Comparison of ENCODE assay signal across 12 mouse cellular contexts in the genomic region with DNA sequence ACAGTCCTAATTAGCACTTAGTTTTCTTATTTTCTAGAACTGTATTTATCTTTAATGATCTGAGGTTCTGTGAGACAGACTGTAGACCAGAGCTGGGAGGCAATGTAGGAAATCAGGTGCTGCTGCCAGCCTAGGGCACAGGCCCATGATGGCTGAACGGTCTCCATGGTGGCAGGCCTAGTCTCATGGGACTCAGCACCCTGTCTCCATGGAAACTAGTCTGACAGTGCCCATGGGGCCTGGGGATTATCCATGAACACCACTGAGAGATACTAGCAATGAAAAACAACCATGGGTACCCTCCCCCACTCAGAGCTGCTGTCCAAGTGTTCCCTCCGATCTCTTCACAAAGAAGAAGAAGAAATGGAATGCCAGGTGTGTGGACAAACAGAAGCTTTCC. TPM values are rescaled to one million over a fixed set of nuclear protein-coding genes. Genes with fewer than 3 reads are reported as not detected.
DNase-seq lines count a peak whose midpoint lies in the region; ATAC-seq lines count a peak whose summit lies in the region.
"Had no signal": no experiment of that assay in that cellular context is flagged by ENCODE, and none has a peak within 500 bp of the region (broad histone marks: within the 10 kb centered on the region; RNA-seq: fewer than 3 reads in every experiment).

No protein-coding gene starts in this region.

- no peak overlapping the region for H3K4me2 ChIP-seq in neural tube, embryonic 12.5 days (replicated peaks)
- no peak overlapping the region for H3K4me2 ChIP-seq in neural tube, embryonic 15.5 days
- H3K4me2 ChIP-seq in embryonic facial prominence, embryonic 14.5 days (ENCODE audit: low read depth, low read length): no peak overlapping the region
- H3K4me2 ChIP-seq in kidney, embryonic 16.5 days (replicated peaks; ENCODE audit: low read depth, low read length): no peak overlapping the region
- H3K4me2 ChIP-seq: heart, embryonic 11.5 days had no signal

- peaks cover 19% of the 10 kb centered on the region for H3K4me1 ChIP-seq in neural tube, embryonic 12.5 days
- peaks cover 36% of the 10 kb centered on the region for H3K4me1 ChIP-seq in neural tube, embryonic 15.5 days
- H3K4me1 ChIP-seq in embryonic facial prominence, embryonic 14.5 days (ENCODE audit: control insufficient read depth, insufficient read depth, low read length): 0 out of 2 replicates have a peak, but pooled peaks cover 4% of the 10 kb centered on the region
- peaks cover 32% of the 10 kb centered on the region for H3K4me1 ChIP-seq in midbrain, embryonic 10.5 days
- peaks cover 41% of the 10 kb centered on the region for H3K4me1 ChIP-seq in kidney, embryonic 16.5 days (ENCODE audit: insufficient read depth, low read length)

- peak; percentile 63; the same call in 1 of the 2 replicates for ATAC-seq in neural tube, embryonic 12.5 days (ENCODE audit: low FRiP score, low read depth)
- no peak for ATAC-seq in neural tube, embryonic 15.5 days (ENCODE audit: low FRiP score)
- ATAC-seq in embryonic facial prominence, embryonic 14.5 days (ENCODE audit: low read depth): peak; percentile 75
- no peak for ATAC-seq in kidney, embryonic 16.5 days (ENCODE audit: low FRiP score, low TSS enrichment)

- H3K27ac ChIP-seq in neural tube, embryonic 12.5 days: no peak overlapping the region
- no peak overlapping the region for H3K27ac ChIP-seq in neural tube, embryonic 15.5 days (replicated peaks)
- H3K27ac ChIP-seq in embryonic facial prominence, embryonic 14.5 days (replicated peaks; ENCODE audit: low read depth, low read length): no peak overlapping the region
- peak overlapping the region; percentile 47; the same call in 1 of the 2 replicates for H3K27ac ChIP-seq in midbrain, embryonic 10.5 days (replicated peaks)
- H3K27ac ChIP-seq in kidney, embryonic 16.5 days (ENCODE audit: low read length): no peak overlapping the region

- H3K4me3 ChIP-seq in neural tube, embryonic 12.5 days: no peak overlapping the region
- no peak overlapping the region for H3K4me3 ChIP-seq in neural tube, embryonic 15.5 days (replicated peaks)
- H3K4me3 ChIP-seq in embryonic facial prominence, embryonic 14.5 days (ENCODE audit: low read depth, low read length): no peak overlapping the region
- H3K4me3 ChIP-seq in midbrain, embryonic 10.5 days: no peak overlapping the region
- no peak overlapping the region for H3K4me3 ChIP-seq in kidney, embryonic 16.5 days (ENCODE audit: low read length)
- H3K4me3 ChIP-seq: megakaryocyte, embryonic 14.5 days had no signal

- H3K9me3 ChIP-seq in neural tube, embryonic 12.5 days: no peaks in the 10 kb centered on the region
- H3K9me3 ChIP-seq in neural tube, embryonic 15.5 days (replicated peaks): no peaks in the 10 kb centered on the region
- H3K9me3 ChIP-seq in embryonic facial prominence, embryonic 14.5 days (ENCODE audit: control insufficient read depth, low read length): no peaks in the 10 kb centered on the region
- no peaks in the 10 kb centered on the region for H3K9me3 ChIP-seq in midbrain, embryonic 10.5 days (replicated peaks)
- H3K9me3 ChIP-seq in kidney, embryonic 16.5 days (ENCODE audit: low read length): no peaks in the 10 kb centered on the region
- H3K9me3 ChIP-seq: megakaryocyte, embryonic 14.5 days had no signal

- H3K36me3 ChIP-seq in neural tube, embryonic 12.5 days: no peaks in the 10 kb centered on the region
- no peaks in the 10 kb centered on the region for H3K36me3 ChIP-seq in neural tube, embryonic 15.5 days
- no peaks in the 10 kb centered on the region for H3K36me3 ChIP-seq in embryonic facial prominence, embryonic 14.5 days (ENCODE audit: control insufficient read depth, insufficient read depth, low read length)
- H3K36me3 ChIP-seq in midbrain, embryonic 10.5 days: no peaks in the 10 kb centered on the region
- H3K36me3 ChIP-seq in kidney, embryonic 16.5 days (ENCODE audit: insufficient read depth, low read length): no peaks in the 10 kb centered on the region

- WGBS in neural tube, embryonic 12.5 days: 59% methylated on average over 2 of the region's 2 CpGs
- WGBS in neural tube, embryonic 15.5 days: 39% methylated on average over 2 of the region's 2 CpGs
- WGBS in embryonic facial prominence, embryonic 14.5 days: 67% methylated on average over 2 of the region's 2 CpGs
- 62% methylated on average over 2 of the region's 2 CpGs for WGBS in midbrain, embryonic 10.5 days
- 61% methylated on average over 2 of the region's 2 CpGs for WGBS in kidney, embryonic 16.5 days

- peak; percentile 27 for DNase-seq in embryonic facial prominence, embryonic 14.5 days (ENCODE audit: low spot score)
- DNase-seq in midbrain, embryonic 10.5 days (ENCODE audit: low spot score): no peak
- DNase-seq in retina, postnatal 1 day: peak; percentile 62
- DNase-seq in gastrocnemius, adult 18-20 months (ENCODE audit: low spot score): no peak
- DNase-seq: gastrocnemius, postnatal 25 days; kidney, adult 8-10 months; thymus, adult 18-20 months had no signal

- H3K9ac ChIP-seq in neural tube, embryonic 12.5 days: no peak overlapping the region
- no peak overlapping the region for H3K9ac ChIP-seq in neural tube, embryonic 15.5 days (replicated peaks)
- H3K9ac ChIP-seq in embryonic facial prominence, embryonic 14.5 days (ENCODE audit: low read depth, low read length): no peak overlapping the region
- no peak overlapping the region for H3K9ac ChIP-seq in kidney, embryonic 16.5 days (replicated peaks; ENCODE audit: low read length)

- no peaks in the 10 kb centered on the region for H3K27me3 ChIP-seq in neural tube, embryonic 12.5 days (replicated peaks)
- H3K27me3 ChIP-seq in neural tube, embryonic 15.5 days (replicated peaks): no peaks in the 10 kb centered on the region
- H3K27me3 ChIP-seq in embryonic facial prominence, embryonic 14.5 days (replicated peaks; ENCODE audit: control insufficient read depth, insufficient read depth, low read length): no peaks in the 10 kb centered on the region
- H3K27me3 ChIP-seq in midbrain, embryonic 10.5 days (ENCODE audit: low read depth, poor library complexity, severe bottlenecking): no peaks in the 10 kb centered on the region
- no peaks in the 10 kb centered on the region for H3K27me3 ChIP-seq in kidney, embryonic 16.5 days (ENCODE audit: insufficient read depth, low read length)
- H3K27me3 ChIP-seq: megakaryocyte, embryonic 14.5 days had no signal

RNA-seq across cellular contexts. Expression of a gene that starts 29.1 kb away (rescaled TPM):
- polyA plus RNA-seq in neural tube, embryonic 12.5 days (2016; fragmentation: Nextera tagmentation; extraction: Ambion mirVana): 116 and 122 TPM in 2 replicates
- 106 TPM in 2 replicates for polyA plus RNA-seq in neural tube, embryonic 15.5 days (2015; fragmentation: Nextera tagmentation; extraction: Ambion mirVana)
- 96.2 and 101 TPM in 2 replicates for polyA plus RNA-seq in embryonic facial prominence, embryonic 14.5 days (2014; fragmentation: Nextera tagmentation; extraction: Ambion mirVana)
- polyA plus RNA-seq in midbrain, embryonic 10.5 days (2016; fragmentation: Nextera tagmentation; extraction: Ambion mirVana): 111 and 113 TPM in 2 replicates
- total RNA-seq in gastrocnemius, adult 18-20 months (2021): 10 to 100 TPM; 43.7 to 43.9 TPM
- 93.6 and 95.2 TPM in 2 replicates for polyA plus RNA-seq in kidney, embryonic 16.5 days (2015; fragmentation: Nextera tagmentation; extraction: Ambion mirVana)

RNA-seq across cellular contexts. Expression of a gene that starts 29.4 kb away (rescaled TPM):
- 36.8 and 37.0 TPM in 2 replicates for polyA plus RNA-seq in neural tube, embryonic 12.5 days (2016; fragmentation: Nextera tagmentation; extraction: Ambion mirVana)
- polyA plus RNA-seq in neural tube, embryonic 15.5 days (2015; fragmentation: Nextera tagmentation; extraction: Ambion mirVana): 45.4 and 47.3 TPM in 2 replicates
- polyA plus RNA-seq in embryonic facial prominence, embryonic 14.5 days (2014; fragmentation: Nextera tagmentation; extraction: Ambion mirVana): 36.5 and 37.8 TPM in 2 replicates
- polyA plus RNA-seq in midbrain, embryonic 10.5 days (2016; fragmentation: Nextera tagmentation; extraction: Ambion mirVana): 34.4 and 35.5 TPM in 2 replicates
- total RNA-seq in gastrocnemius, adult 18-20 months (2021): 10 to 100 TPM; 14.2 to 15.3 TPM
- polyA plus RNA-seq in kidney, embryonic 16.5 days (2015; fragmentation: Nextera tagmentation; extraction: Ambion mirVana): 56.3 and 58.0 TPM in 2 replicates

Comparison
In these comparisons a context has a peak if more than half of its experiments do, and no peak if none do; other contexts are left out.
1. ATAC-seq: peak in neural tube, embryonic 12.5 days (single experiment) and embryonic facial prominence, embryonic 14.5 days (single experiment); none in neural tube, embryonic 15.5 days (single experiment) and kidney, embryonic 16.5 days (single experiment).
2. DNase-seq: peak in embryonic facial prominence, embryonic 14.5 days (single experiment) and retina, postnatal 1 day (single experiment); none in midbrain, embryonic 10.5 days (single experiment) and gastrocnemius, adult 18-20 months (single experiment).